ENCODE assay signal across 25 mouse cellular contexts in the genomic region with DNA sequence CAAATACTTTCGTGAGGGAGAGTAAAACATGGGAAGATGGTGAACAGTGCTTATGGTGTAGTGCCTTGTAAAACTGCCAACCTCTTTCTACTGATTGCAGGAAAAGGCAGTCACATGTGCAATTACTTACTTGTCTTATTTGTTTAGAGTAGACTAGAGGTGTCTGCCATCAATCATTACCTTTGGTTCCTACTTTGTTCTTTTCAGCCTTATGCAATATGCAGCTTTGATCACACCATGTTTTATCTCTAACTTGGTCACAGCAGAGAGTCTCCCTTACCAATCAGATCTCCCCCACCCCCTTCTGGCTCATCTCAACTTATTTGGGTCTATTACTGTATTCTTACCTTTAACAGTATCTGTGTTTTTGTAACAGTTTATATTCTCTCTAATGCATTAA.
"Had no signal": no experiment of that assay in that cellular context is flagged by ENCODE, and none has a peak within 500 bp of the region (broad histone marks: within the 10 kb centered on the region; RNA-seq: fewer than 3 reads in every experiment).

No protein-coding gene starts in this region.

- H3K27ac ChIP-seq: heart, adult 2 months; heart, embryonic 13.5 days; heart, embryonic 15.5 days; hindbrain, embryonic 13.5 days; hindbrain, embryonic 15.5 days; hindbrain, postnatal 0 days; kidney, embryonic 15.5 days; kidney, postnatal 0 days; limb, embryonic 13.5 days; limb, embryonic 15.5 days had no signal

- H3K27me3 ChIP-seq: heart, embryonic 13.5 days; heart, embryonic 15.5 days; hindbrain, embryonic 13.5 days; hindbrain, embryonic 15.5 days; kidney, embryonic 15.5 days; limb, embryonic 13.5 days; limb, embryonic 15.5 days had no signal

- H3K9me3 ChIP-seq: heart, embryonic 13.5 days; heart, embryonic 15.5 days; hindbrain, embryonic 13.5 days; hindbrain, embryonic 15.5 days; kidney, embryonic 15.5 days; limb, embryonic 13.5 days; limb, embryonic 15.5 days had no signal

- H3K4me2 ChIP-seq: heart, embryonic 11.5 days; heart, embryonic 13.5 days; heart, embryonic 15.5 days; hindbrain, embryonic 13.5 days; hindbrain, embryonic 15.5 days; kidney, embryonic 15.5 days; limb, embryonic 13.5 days; limb, embryonic 15.5 days had no signal

- ATAC-seq: forebrain, postnatal 0 days; hindbrain, postnatal 0 days had no signal

- H3K36me3 ChIP-seq: heart, embryonic 13.5 days; heart, embryonic 15.5 days; hindbrain, embryonic 13.5 days; hindbrain, embryonic 15.5 days; kidney, embryonic 15.5 days; limb, embryonic 13.5 days; limb, embryonic 15.5 days had no signal

- DNase-seq: forebrain, postnatal 0 days; gastrocnemius, postnatal 14 days; gastrocnemius, postnatal 36 days; heart, adult 11 months; heart, adult 2 months; heart, postnatal 14 days; heart, postnatal 36 days; kidney, adult 11 months; kidney, adult 2 months; kidney, adult 9 months; kidney, postnatal 14 days; kidney, postnatal 36 days; layer of hippocampus, adult 9-11 months; layer of hippocampus, postnatal 36 days; left cerebral cortex, postnatal 4 days had no signal

- H3K4me1 ChIP-seq: heart, embryonic 13.5 days; kidney, embryonic 15.5 days; limb, embryonic 13.5 days; limb, embryonic 15.5 days had no signal

- H3K4me3 ChIP-seq: heart, adult 2 months; heart, embryonic 13.5 days; heart, embryonic 15.5 days; hindbrain, embryonic 13.5 days; hindbrain, embryonic 15.5 days; kidney, embryonic 15.5 days; limb, embryonic 13.5 days; limb, embryonic 15.5 days had no signal

- H3K9ac ChIP-seq: forebrain, postnatal 0 days; heart, embryonic 13.5 days; heart, embryonic 15.5 days; hindbrain, embryonic 13.5 days; hindbrain, embryonic 15.5 days; kidney, embryonic 15.5 days; limb, embryonic 13.5 days; limb, embryonic 15.5 days had no signal
